8 mouse cellular contexts compared by ENCODE assay signal in the genomic region with DNA sequence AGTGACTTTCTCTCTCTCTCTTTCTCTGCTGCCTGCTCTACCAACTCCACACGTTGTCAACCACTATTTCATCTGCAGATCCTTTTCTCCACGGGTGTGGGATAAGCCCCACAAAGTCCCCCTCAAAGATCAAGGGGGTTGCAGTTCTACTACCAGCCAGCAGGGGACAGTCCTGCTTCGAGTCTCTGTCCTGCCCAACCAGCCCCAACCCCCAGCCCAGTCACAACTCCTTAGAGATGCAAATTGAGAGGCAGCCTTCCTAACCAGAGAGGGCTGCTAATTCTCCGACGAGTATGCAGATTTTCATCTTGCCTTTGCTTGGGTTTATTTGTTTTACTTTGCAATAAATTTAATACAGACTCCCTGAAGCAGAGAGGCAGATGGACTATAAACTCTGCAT. TPM values are rescaled to one million over a fixed set of nuclear protein-coding genes. Genes with fewer than 3 reads are reported as not detected.
DNase-seq lines count a peak whose midpoint lies in the region; ATAC-seq and TF ChIP-seq lines count a peak whose summit lies in the region.

No protein-coding gene starts in this region.

- H3K4me2 ChIP-seq in embryonic facial prominence, embryonic 14.5 days (ENCODE audit: low read depth, low read length): no peak overlapping the region
- H3K4me2 ChIP-seq in heart, embryonic 12.5 days: no peak overlapping the region
- H3K4me2 ChIP-seq in lung, postnatal 0 days (replicated peaks; ENCODE audit: low read depth, low read length): no peak overlapping the region

- no peak overlapping the region for H3K9ac ChIP-seq in embryonic facial prominence, embryonic 14.5 days (ENCODE audit: low read depth, low read length)
- no peak overlapping the region for H3K9ac ChIP-seq in heart, embryonic 12.5 days
- H3K9ac ChIP-seq in lung, postnatal 0 days (replicated peaks; ENCODE audit: low read depth): no peak overlapping the region

- 0 out of 2 replicates have a peak overlapping the region, but pooled peaks have one; percentile 28 for H3K27ac ChIP-seq in embryonic facial prominence, embryonic 14.5 days (replicated peaks; ENCODE audit: low read depth, low read length)
- no peak overlapping the region for H3K27ac ChIP-seq in heart, embryonic 12.5 days (ENCODE audit: poor library complexity, severe bottlenecking)
- no peak overlapping the region for H3K27ac ChIP-seq in lung, postnatal 0 days (ENCODE audit: low read length)

- H3K4me1 ChIP-seq in embryonic facial prominence, embryonic 14.5 days (ENCODE audit: control insufficient read depth, insufficient read depth, low read length): peaks cover 23% of the 10 kb centered on the region
- peaks cover 43% of the 10 kb centered on the region for H3K4me1 ChIP-seq in heart, embryonic 12.5 days (replicated peaks)
- H3K4me1 ChIP-seq in lung, postnatal 0 days (ENCODE audit: insufficient read depth, low read depth, low read length): peaks cover 4% of the 10 kb centered on the region; the same call in 1 of the 2 replicates

- ATAC-seq in embryonic facial prominence, embryonic 14.5 days (ENCODE audit: low read depth): peak; percentile 67; the same call in 1 of the 2 replicates
- ATAC-seq in heart, embryonic 12.5 days (ENCODE audit: insufficient number of reproducible peaks, low FRiP score): 0 out of 2 replicates have a peak, but pooled peaks have one; percentile 34
- peak; percentile 58; the same call in 1 of the 2 replicates for ATAC-seq in lung, postnatal 0 days

- no peaks in the 10 kb centered on the region for H3K27me3 ChIP-seq in embryonic facial prominence, embryonic 14.5 days (replicated peaks; ENCODE audit: control insufficient read depth, insufficient read depth, low read length)
- H3K27me3 ChIP-seq in heart, embryonic 12.5 days (replicated peaks): peaks cover 4% of the 10 kb centered on the region; the same call in 1 of the 2 replicates
- no peaks in the 10 kb centered on the region for H3K27me3 ChIP-seq in lung, postnatal 0 days (replicated peaks; ENCODE audit: insufficient read depth, low read length)

- H3K4me3 ChIP-seq in embryonic facial prominence, embryonic 14.5 days (ENCODE audit: low read depth, low read length): no peak overlapping the region
- no peak overlapping the region for H3K4me3 ChIP-seq in heart, embryonic 12.5 days
- H3K4me3 ChIP-seq in lung, postnatal 0 days (ENCODE audit: low read depth, low read length): no peak overlapping the region

- TF ChIP-seq CTCF in lung, postnatal 0 days (IDR thresholded peaks at IDR 0.05): peak; percentile 98

- WGBS in embryonic facial prominence, embryonic 14.5 days: 3% methylated on average over 5 of the region's 5 CpGs
- under 1% methylated on average over 5 of the region's 5 CpGs for WGBS in heart, embryonic 12.5 days
- 3% methylated on average over 5 of the region's 5 CpGs for WGBS in lung, postnatal 0 days

- no peaks in the 10 kb centered on the region for H3K9me3 ChIP-seq in embryonic facial prominence, embryonic 14.5 days (ENCODE audit: control insufficient read depth, low read length)
- H3K9me3 ChIP-seq in heart, embryonic 12.5 days (replicated peaks): no peaks in the 10 kb centered on the region
- no peaks in the 10 kb centered on the region for H3K9me3 ChIP-seq in lung, postnatal 0 days (ENCODE audit: low read length)

- peak; percentile 23 to 45 for DNase-seq in CD8-positive naive resting alpha-beta T cell, adult 2 months (ENCODE audit: low read depth in 2 of 2, low spot score in 2 of 2)
- peak; percentile 75 for DNase-seq in adrenal gland, postnatal 14 days
- DNase-seq in embryonic facial prominence, embryonic 14.5 days (ENCODE audit: low spot score): peak; percentile 80
- peak; percentile 76 for DNase-seq in layer of hippocampus, adult 11-12 months (ENCODE audit: low spot score)
- peak; percentile 78 for DNase-seq in lung, postnatal 0 days (ENCODE audit: low spot score)
- peak; percentile 60 for DNase-seq in ovary, postnatal 36 days (ENCODE audit: low spot score)
- peak; percentile 64 to 77 for DNase-seq in thymus, postnatal 10 days (ENCODE audit: low spot score in 2 of 2)

- no peaks in the 10 kb centered on the region for H3K36me3 ChIP-seq in embryonic facial prominence, embryonic 14.5 days (ENCODE audit: control insufficient read depth, insufficient read depth, low read length)
- no peaks in the 10 kb centered on the region for H3K36me3 ChIP-seq in heart, embryonic 12.5 days
- no peaks in the 10 kb centered on the region for H3K36me3 ChIP-seq in lung, postnatal 0 days (ENCODE audit: insufficient read depth, low read length)

- TF ChIP-seq EP300 in lung, postnatal 0 days (IDR thresholded peaks at IDR 0.05): no peak

RNA-seq across cellular contexts. Expression of a gene that starts 29.9 kb away (rescaled TPM):
- total RNA-seq in adrenal gland, postnatal 14 days (2021): 2.5 and 3.4 TPM in 2 replicates
- polyA plus RNA-seq in embryonic facial prominence, embryonic 14.5 days (2014; fragmentation: Nextera tagmentation; extraction: Ambion mirVana): 9.5 and 10.6 TPM in 2 replicates
- 8.2 and 8.8 TPM in 2 replicates for polyA plus RNA-seq in heart, embryonic 12.5 days (2016; fragmentation: Nextera tagmentation; extraction: Ambion mirVana)
- 11.1 and 11.7 TPM in 2 replicates for polyA plus RNA-seq in lung, postnatal 0 days (2015; fragmentation: Nextera tagmentation; extraction: Ambion mirVana)

RNA-seq across cellular contexts. Expression of a gene that starts 30.9 kb away (rescaled TPM):
- 5.7 and 6.3 TPM in 2 replicates for total RNA-seq in adrenal gland, postnatal 14 days (2021)
- 10.5 and 14.2 TPM in 2 replicates for polyA plus RNA-seq in embryonic facial prominence, embryonic 14.5 days (2014; fragmentation: Nextera tagmentation; extraction: Ambion mirVana)
- 8.2 and 9.1 TPM in 2 replicates for polyA plus RNA-seq in heart, embryonic 12.5 days (2016; fragmentation: Nextera tagmentation; extraction: Ambion mirVana)
- polyA plus RNA-seq in lung, postnatal 0 days (2015; fragmentation: Nextera tagmentation; extraction: Ambion mirVana): 10.0 and 11.9 TPM in 2 replicates
